8 mouse cellular contexts compared by ENCODE assay signal in the genomic region with DNA sequence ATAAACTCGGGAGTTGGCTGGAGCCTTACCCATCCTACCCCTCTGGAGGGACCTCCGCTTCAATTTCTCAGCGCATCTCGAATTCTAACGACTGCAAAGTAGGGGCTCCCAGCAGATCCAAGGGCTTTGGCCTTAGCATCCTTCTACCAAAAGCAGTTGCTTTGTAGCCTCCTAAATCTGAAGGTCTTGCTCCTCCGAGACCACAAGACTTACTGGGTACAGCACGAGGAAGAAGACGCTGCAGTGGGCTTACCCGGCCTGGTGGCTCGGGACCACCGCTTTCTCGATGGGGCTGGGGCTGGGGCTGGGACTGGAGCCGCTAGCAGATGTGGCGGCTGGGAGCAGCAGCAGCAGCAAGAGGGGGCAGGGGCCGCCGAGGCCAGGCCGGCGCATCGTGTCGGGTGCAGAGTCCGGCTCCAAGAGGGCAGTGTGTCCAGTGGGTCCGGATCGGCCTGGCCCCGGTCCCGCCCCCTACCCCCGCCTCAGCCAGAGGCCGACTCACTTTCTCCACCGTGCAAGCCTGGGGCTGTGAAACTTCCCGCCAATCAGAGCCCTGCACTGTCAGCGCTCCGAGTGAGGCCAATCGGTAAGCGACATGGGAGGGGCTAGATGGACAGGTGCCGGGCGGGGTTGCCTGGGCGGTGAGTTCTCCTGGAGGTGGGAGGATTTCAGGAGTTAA. TPM values are rescaled to one million over a fixed set of nuclear protein-coding genes. Genes with fewer than 3 reads are reported as not detected.
A peak's percentile ranks its signal among the peaks of the same experiment; 100 is the strongest.
DNase-seq lines count a peak whose midpoint lies in the region; ATAC-seq lines count a peak whose summit lies in the region.

A gene (minus strand): TSS at position 518 of the 679 bp plus-strand sequence.

- intact Hi-C loops in heart, postnatal 36 days (cut with DNase I), result loop anchor here (2.0 to 10.0 kb wide), 5 partner anchors 109 to 1037 kb away; a partner anchor contains a TSS

- peak within 1 kb of the TSS; percentile 43 for H3K4me3 ChIP-seq in forebrain, embryonic 12.5 days (replicated peaks)

- peak; percentile 40 for ATAC-seq in forebrain, embryonic 12.5 days (ENCODE audit: low FRiP score)
- ATAC-seq in megakaryocyte-erythroid progenitor cell, adult 5-6 weeks (replicated peaks; ENCODE audit: low FRiP score, low TSS enrichment, poor library complexity, severe bottlenecking), result peak; percentile 26; the same call in 1 of the 2 replicates

- peak within 1 kb of the TSS; percentile 65 for H3K4me2 ChIP-seq in forebrain, embryonic 12.5 days

- peak within 1 kb of the TSS; percentile 56 for H3K9ac ChIP-seq in forebrain, embryonic 12.5 days

- under 1% methylated on average over 36 of the region's 36 CpGs for WGBS in forebrain, embryonic 12.5 days

- no peaks in the 10 kb centered on the region for H3K9me3 ChIP-seq in forebrain, embryonic 12.5 days

- H3K27me3 ChIP-seq in forebrain, embryonic 12.5 days, result peaks cover 58% of the 10 kb centered on the region

- H3K27ac ChIP-seq in forebrain, embryonic 12.5 days, result 0 out of 2 replicates have a peak within 1 kb of the TSS, but pooled peaks have one; percentile 31

- peaks cover 7% of the 10 kb centered on the region for H3K36me3 ChIP-seq in forebrain, embryonic 12.5 days (replicated peaks)

- peaks cover 49% of the 10 kb centered on the region for H3K4me1 ChIP-seq in forebrain, embryonic 12.5 days

- DNase-seq in CD4-positive helper T cell, adult 2 months (ENCODE audit: low read depth, low spot score), result peak; percentile 57
- DNase-seq in MN1 (ENCODE audit: low spot score), result peak; percentile 64
- DNase-seq in heart, postnatal 36 days, result no peak
- DNase-seq in layer of hippocampus, postnatal 14 days (ENCODE audit: low spot score in 2 of 2), result no peak
- no peak for DNase-seq in cerebellum, adult 11 months
- no peak for DNase-seq in T-cell, adult 2 months (ENCODE audit: low spot score)

RNA-seq across cellular contexts. Expression of the gene that starts here (rescaled TPM):
- 12.4 and 16.5 TPM in 2 replicates for polyA plus RNA-seq in forebrain, embryonic 12.5 days (2016; fragmentation: Nextera tagmentation; extraction: Ambion mirVana)
- 100 to 1,000 TPM; 207 to 236 TPM for total RNA-seq in heart, postnatal 36 days (2021)
- total RNA-seq in layer of hippocampus, postnatal 14 days (2021), result 10 to 100 TPM; 55.0 to 55.3 TPM
- 0.39 TPM in 1 of 2 replicates, not detected in the other for total RNA-seq in megakaryocyte-erythroid progenitor cell, adult 5-6 weeks (2014; fragmentation: Nextera tagmentation)
- total RNA-seq in megakaryocyte-erythroid progenitor cell, adult 5-6 weeks (2017), result 0.05 and 1.4 TPM in 2 replicates

Comparison
In these comparisons a context has a peak if more than half of its experiments do, and no peak if none do; other contexts are left out.
1. RNA of the gene that starts here (total RNA-seq): 207 to 236 TPM in heart, postnatal 36 days and 55.0 to 55.3 TPM in layer of hippocampus, postnatal 14 days; 0.05 to 1.4 TPM in megakaryocyte-erythroid progenitor cell, adult 5-6 weeks; every median in the first group is over 10 times any median in the second.
2. DNase-seq: peak in CD4-positive helper T cell, adult 2 months (single experiment) and MN1 (single experiment); none in heart, postnatal 36 days (0 of 2), layer of hippocampus, postnatal 14 days (0 of 2), cerebellum, adult 11 months (single experiment) and T-cell, adult 2 months (single experiment).